In genomic region chr13:103920261-103920932, GRCm38 (mm10) we compare ENCODE assay signal across 8 mouse cellular contexts. TPM values are rescaled to one million over a fixed set of nuclear protein-coding genes. Genes with fewer than 3 reads are reported as not detected.
A peak's percentile ranks its signal among the peaks of the same experiment; 100 is the strongest.
DNase-seq lines count a peak whose midpoint lies in the region; ATAC-seq and TF ChIP-seq lines count a peak whose summit lies in the region.

Gene Erbin, minus strand, starts transcription at chr13:103920514.

- peak within 1 kb of the TSS; percentile 99 for H3ac ChIP-seq in C2C12 (ENCODE audit: control insufficient read depth, insufficient read length, low read depth)

- peak; percentile 33 for DNase-seq in fibroblast of lung, adult 2 months (ENCODE audit: low read depth)
- DNase-seq in kidney, postnatal 10 days: peak; percentile 90
- peak; percentile 61 for DNase-seq in liver, embryonic 13.5 days
- peak; percentile 79 for DNase-seq in natural killer cell, adult 2 months (ENCODE audit: low spot score in 2 of 2)

- TF ChIP-seq CTCF in C2C12 (IDR thresholded peaks at IDR 0.05; ENCODE audit: control insufficient read depth, insufficient read depth, insufficient read length): no peak

- peak within 1 kb of the TSS; percentile 88 for H3K4me2 ChIP-seq in heart, embryonic 13.5 days
- peak within 1 kb of the TSS; percentile 93 for H3K4me2 ChIP-seq in liver, embryonic 13.5 days
- peak within 1 kb of the TSS; percentile 76 for H3K4me2 ChIP-seq in stomach, embryonic 16.5 days (ENCODE audit: low read depth, low read length)

- under 1% methylated on average over 69 of the region's 93 CpGs for WGBS in heart, embryonic 13.5 days
- under 1% methylated on average over 77 of the region's 93 CpGs for WGBS in liver, embryonic 13.5 days (ENCODE audit: insufficient replicate concordance)
- under 1% methylated on average over 84 of the region's 93 CpGs for WGBS in stomach, embryonic 16.5 days

- peak within 1 kb of the TSS; percentile 100 for H3K9ac ChIP-seq in heart, embryonic 13.5 days
- H3K9ac ChIP-seq in liver, embryonic 13.5 days: peak within 1 kb of the TSS; percentile 91
- H3K9ac ChIP-seq in stomach, embryonic 16.5 days (ENCODE audit: low read length): peak within 1 kb of the TSS; percentile 100

- H3K9me3 ChIP-seq in heart, embryonic 13.5 days: no peaks in the 10 kb centered on the region
- H3K9me3 ChIP-seq in liver, embryonic 13.5 days (replicated peaks): no peaks in the 10 kb centered on the region
- H3K9me3 ChIP-seq in stomach, embryonic 16.5 days (replicated peaks; ENCODE audit: control insufficient read depth, low read length): no peaks in the 10 kb centered on the region

- H3K79me2 ChIP-seq in C2C12 (ENCODE audit: control insufficient read depth, insufficient read depth): peaks cover 49% of the 10 kb centered on the region

- H3K27me3 ChIP-seq in C2C12 (ENCODE audit: control insufficient read depth, insufficient read depth, insufficient read length): no peaks in the 10 kb centered on the region
- H3K27me3 ChIP-seq in heart, embryonic 13.5 days (replicated peaks): no peaks in the 10 kb centered on the region
- H3K27me3 ChIP-seq in liver, embryonic 13.5 days: peaks cover 31% of the 10 kb centered on the region
- H3K27me3 ChIP-seq in stomach, embryonic 16.5 days (ENCODE audit: control insufficient read depth, insufficient read depth, low read length): no peaks in the 10 kb centered on the region

- H3K27ac ChIP-seq in brown adipose tissue, adult 24 weeks (replicated peaks; ENCODE audit: low read depth, low read length): peak within 1 kb of the TSS; percentile 94
- H3K27ac ChIP-seq in heart, embryonic 13.5 days (replicated peaks): peak within 1 kb of the TSS; percentile 100
- peak within 1 kb of the TSS; percentile 94 for H3K27ac ChIP-seq in liver, embryonic 13.5 days
- H3K27ac ChIP-seq in stomach, embryonic 16.5 days (ENCODE audit: low read length): peak within 1 kb of the TSS; percentile 100

- peak within 1 kb of the TSS; percentile 55 for H3K4me3 ChIP-seq in C2C12 (ENCODE audit: insufficient read depth, poor library complexity, severe bottlenecking)
- peak within 1 kb of the TSS; percentile 88 for H3K4me3 ChIP-seq in brown adipose tissue, adult 24 weeks (ENCODE audit: insufficient read depth, low read depth, low read length)
- H3K4me3 ChIP-seq in heart, embryonic 13.5 days: peak within 1 kb of the TSS; percentile 94
- H3K4me3 ChIP-seq in liver, embryonic 13.5 days (replicated peaks): peak within 1 kb of the TSS; percentile 86
- H3K4me3 ChIP-seq in stomach, embryonic 16.5 days (replicated peaks; ENCODE audit: low read length): peak within 1 kb of the TSS; percentile 85

- H3K36me3 ChIP-seq in C2C12 (ENCODE audit: control insufficient read depth, insufficient read depth): no peaks in the 10 kb centered on the region
- no peaks in the 10 kb centered on the region for H3K36me3 ChIP-seq in heart, embryonic 13.5 days
- H3K36me3 ChIP-seq in liver, embryonic 13.5 days: no peaks in the 10 kb centered on the region
- no peaks in the 10 kb centered on the region for H3K36me3 ChIP-seq in stomach, embryonic 16.5 days (ENCODE audit: control insufficient read depth, insufficient read depth, low read length)

- H3K79me3 ChIP-seq in C2C12 (ENCODE audit: low read depth): peaks cover 44% of the 10 kb centered on the region

- peak; percentile 67 for ATAC-seq in heart, embryonic 13.5 days (ENCODE audit: extremely low read depth, insufficient number of reproducible peaks, low FRiP score, low TSS enrichment)
- peak; percentile 77 for ATAC-seq in liver, embryonic 13.5 days (ENCODE audit: low read depth)
- ATAC-seq in stomach, embryonic 16.5 days (ENCODE audit: insufficient read depth, low FRiP score): peak; percentile 80

- H3K4me1 ChIP-seq in brown adipose tissue, adult 24 weeks (ENCODE audit: control insufficient read depth, insufficient read depth, insufficient read length, low read length): 0 out of 2 replicates have a peak, but pooled peaks cover 2% of the 10 kb centered on the region
- peaks cover 31% of the 10 kb centered on the region for H3K4me1 ChIP-seq in heart, embryonic 13.5 days
- H3K4me1 ChIP-seq in liver, embryonic 13.5 days (replicated peaks): peaks cover 24% of the 10 kb centered on the region
- H3K4me1 ChIP-seq in stomach, embryonic 16.5 days (ENCODE audit: control insufficient read depth, insufficient read depth, low read length): peaks cover 27% of the 10 kb centered on the region

TF ChIP-seq in C2C12, 6 proteins besides CTCF, POLR2A, EP300 and RAD21:
- TF ChIP-seq MYOD1 (IDR thresholded peaks at IDR 0.05; ENCODE audit: control insufficient read depth, insufficient read length, low read depth): no peak
- no peak for TF ChIP-seq CEBPB (IDR thresholded peaks at IDR 0.05; ENCODE audit: low read depth)
- no peak for TF ChIP-seq MYOG (IDR thresholded peaks at IDR 0.05; ENCODE audit: control insufficient read depth, extremely low read depth, insufficient read length)
- TF ChIP-seq MAX (IDR thresholded peaks at IDR 0.05): no peak
- TF ChIP-seq USF1 (IDR thresholded peaks at IDR 0.05; ENCODE audit: low read depth): no peak
- TF ChIP-seq FOSL1 (IDR thresholded peaks at IDR 0.05; ENCODE audit: insufficient read depth, low read length, poor library complexity, severe bottlenecking): no peak
TF ChIP-seq in C2C12: peak in this region for 0.

RNA-seq across cellular contexts. Expression of gene Erbin, which starts in this region (rescaled TPM):
- polyA plus RNA-seq in C2C12 (2012; fragmentation: generic; extraction: Trizol): 7.5 TPM
- polyA plus RNA-seq in brown adipose tissue, adult 24 weeks (2012; ENCODE audit: insufficient read depth, insufficient read length, missing spikeins): 19.1 and 23.2 TPM in 2 replicates
- 9.3 and 10.0 TPM in 2 replicates for polyA plus RNA-seq in heart, embryonic 13.5 days (2015; fragmentation: Nextera tagmentation; extraction: Ambion mirVana)
- 4.1 and 5.6 TPM in 2 replicates for polyA plus RNA-seq in liver, embryonic 13.5 days (2015; fragmentation: Nextera tagmentation; extraction: Ambion mirVana)
- polyA plus RNA-seq in stomach, embryonic 16.5 days (2015; fragmentation: Nextera tagmentation; extraction: Ambion mirVana): 16.3 and 18.3 TPM in 2 replicates

Comparison
In these comparisons a context has a peak if more than half of its experiments do, and no peak if none do; other contexts are left out.
1. Peak in every context shown above with its lines: DNase-seq, ATAC-seq, H3K4me3 ChIP-seq and H3K27ac ChIP-seq.
2. DNase-seq: peak in every context shown above with its lines; median percentile 90 in kidney, postnatal 10 days; 79 in natural killer cell, adult 2 months; 61 in liver, embryonic 13.5 days; 33 in fibroblast of lung, adult 2 months.